Mouse (Mus musculus): Measurements from ENCODE around the gene Epha2. TPM values are rescaled to one million over a fixed set of nuclear protein-coding genes. Genes with fewer than 3 reads are reported as not detected.

Epha2 gene
- polyA plus RNA-seq, 1 experiment: 1.2 TPM

DNA sequence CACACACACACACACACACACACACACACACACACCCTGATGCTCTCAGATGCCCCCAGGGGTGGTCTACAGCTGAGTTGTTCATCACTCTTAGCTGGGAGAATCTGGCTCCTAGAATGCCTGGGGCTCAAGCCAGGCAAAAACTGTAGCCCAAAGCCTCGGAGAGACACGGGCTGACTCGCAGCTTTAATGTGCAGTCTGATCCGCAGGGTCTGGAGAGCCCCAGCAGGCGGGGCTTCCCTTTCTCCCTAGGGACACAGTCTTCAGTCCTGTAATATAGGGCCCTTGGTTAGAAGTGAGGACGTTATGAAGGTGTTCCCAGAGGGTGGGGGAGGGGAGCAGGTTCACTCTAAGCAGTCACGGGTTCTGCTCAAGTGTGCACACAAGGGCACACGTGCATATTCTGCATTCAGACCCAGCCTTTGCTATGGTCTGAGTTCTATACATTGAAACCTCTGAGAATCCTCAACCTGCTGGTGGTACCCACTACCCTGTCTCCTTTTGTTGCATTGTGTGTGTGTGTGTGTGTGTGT, 17.1 kb upstream of the Epha2 start:
- Histone ChIP-seq H3K27ac (ENCODE audit: insufficient read depth, low read length) (no peak overlapping the region), H3K4me1 (ENCODE audit: control insufficient read depth, insufficient read depth, low read length) (no peaks in the 10 kb centered on the region), H3K4me3 (ENCODE audit: insufficient read depth, low read length) (no peak overlapping the region)
- no peak for TF ChIP-seq POLR2A (IDR thresholded peaks at IDR 0.05; ENCODE audit: extremely low read depth, insufficient read depth, low read length)

DNA sequence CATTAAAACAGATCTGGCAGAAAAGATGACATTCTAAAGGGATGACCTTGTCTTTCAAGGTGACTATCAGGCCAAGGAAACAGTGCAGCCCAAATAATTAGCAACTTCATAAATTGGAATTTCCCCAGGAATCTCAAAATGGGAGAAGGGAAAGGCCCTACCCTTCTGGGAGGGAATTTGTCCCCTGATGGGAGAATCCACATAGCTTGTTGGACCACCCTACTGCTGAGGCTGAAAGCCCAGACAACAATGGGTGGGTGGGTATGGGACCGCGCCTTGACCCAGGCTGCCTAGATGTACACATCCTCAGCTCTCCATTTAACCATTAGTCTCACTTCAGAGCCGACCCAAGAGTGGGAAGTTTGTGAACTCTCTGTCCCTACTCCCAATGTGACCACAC, 16.6 kb upstream of the Epha2 start:
- Histone ChIP-seq H3K4me3 (ENCODE audit: insufficient read depth, low read length) (no peak overlapping the region), H3K27ac (ENCODE audit: insufficient read depth, low read length) (no peak overlapping the region), H3K4me1 (ENCODE audit: control insufficient read depth, insufficient read depth, low read length) (no peaks in the 10 kb centered on the region)
- TF ChIP-seq POLR2A (IDR thresholded peaks at IDR 0.05; ENCODE audit: extremely low read depth, insufficient read depth, low read length) (no peak), CTCF (IDR thresholded peaks at IDR 0.05; ENCODE audit: extremely low read depth, insufficient read depth, low read length) (no peak)

- no peak for TF ChIP-seq POLR2A (IDR thresholded peaks at IDR 0.05; ENCODE audit: extremely low read depth, insufficient read depth, low read length)
- TF ChIP-seq CTCF (IDR thresholded peaks at IDR 0.05; ENCODE audit: extremely low read depth, insufficient read depth, low read length): no peak
- Histone ChIP-seq H3K4me1 (ENCODE audit: control insufficient read depth, insufficient read depth, low read length) (no peaks in the 10 kb centered on the region), H3K27ac (ENCODE audit: insufficient read depth, low read length) (no peak overlapping the region), H3K4me3 (ENCODE audit: insufficient read depth, low read length) (no peak overlapping the region)
Measured at GRCm38 (mm10) chr4:141285128-141285527, 15.9 kb upstream of the Epha2 start.

GRCm38 (mm10) chr4:141286860-141287517, 14.1 kb upstream of the Epha2 start:
- no peak for TF ChIP-seq POLR2A (IDR thresholded peaks at IDR 0.05; ENCODE audit: extremely low read depth, insufficient read depth, low read length)
- no peak for TF ChIP-seq CTCF (IDR thresholded peaks at IDR 0.05; ENCODE audit: extremely low read depth, insufficient read depth, low read length)
- Histone ChIP-seq H3K27ac (ENCODE audit: insufficient read depth, low read length) (no peak overlapping the region), H3K4me1 (ENCODE audit: control insufficient read depth, insufficient read depth, low read length) (no peaks in the 10 kb centered on the region), H3K4me3 (ENCODE audit: insufficient read depth, low read length) (no peak overlapping the region)

- Histone ChIP-seq H3K27ac (ENCODE audit: insufficient read depth, low read length) (no peak overlapping the region), H3K4me3 (ENCODE audit: insufficient read depth, low read length) (no peak overlapping the region), H3K4me1 (ENCODE audit: control insufficient read depth, insufficient read depth, low read length) (no peaks in the 10 kb centered on the region)
- no peak for TF ChIP-seq POLR2A (IDR thresholded peaks at IDR 0.05; ENCODE audit: extremely low read depth, insufficient read depth, low read length)
- TF ChIP-seq CTCF (IDR thresholded peaks at IDR 0.05; ENCODE audit: extremely low read depth, insufficient read depth, low read length): no peak
Measured at GRCm38 (mm10) chr4:141287518-141288004, 13.5 kb upstream of the Epha2 start.

DNA sequence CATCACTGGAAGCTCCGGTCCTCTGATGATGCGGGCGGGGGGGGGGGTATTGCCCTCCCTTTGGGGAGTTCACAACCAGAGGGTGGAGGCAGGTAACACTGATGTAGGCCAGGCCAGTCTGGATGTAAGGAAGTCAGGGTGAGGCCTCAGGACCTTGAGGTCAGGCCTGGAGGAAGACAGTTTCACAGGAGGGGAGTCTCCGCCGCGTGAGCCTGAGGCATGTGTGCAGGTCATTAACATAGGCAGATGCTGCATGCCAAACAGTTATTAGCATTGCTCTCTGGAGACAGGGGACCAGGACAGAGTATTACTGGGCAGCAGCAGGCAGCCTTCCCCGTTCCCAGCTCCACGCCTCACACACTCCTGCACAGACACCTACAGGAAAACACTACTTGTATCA, 12.9 kb upstream of the Epha2 start:
- Histone ChIP-seq H3K4me3 (ENCODE audit: insufficient read depth, low read length) (no peak overlapping the region), H3K27ac (ENCODE audit: insufficient read depth, low read length) (no peak overlapping the region), H3K4me1 (ENCODE audit: control insufficient read depth, insufficient read depth, low read length) (no peaks in the 10 kb centered on the region)
- TF ChIP-seq POLR2A (IDR thresholded peaks at IDR 0.05; ENCODE audit: extremely low read depth, insufficient read depth, low read length): no peak
- no peak for TF ChIP-seq CTCF (IDR thresholded peaks at IDR 0.05; ENCODE audit: extremely low read depth, insufficient read depth, low read length)

DNA sequence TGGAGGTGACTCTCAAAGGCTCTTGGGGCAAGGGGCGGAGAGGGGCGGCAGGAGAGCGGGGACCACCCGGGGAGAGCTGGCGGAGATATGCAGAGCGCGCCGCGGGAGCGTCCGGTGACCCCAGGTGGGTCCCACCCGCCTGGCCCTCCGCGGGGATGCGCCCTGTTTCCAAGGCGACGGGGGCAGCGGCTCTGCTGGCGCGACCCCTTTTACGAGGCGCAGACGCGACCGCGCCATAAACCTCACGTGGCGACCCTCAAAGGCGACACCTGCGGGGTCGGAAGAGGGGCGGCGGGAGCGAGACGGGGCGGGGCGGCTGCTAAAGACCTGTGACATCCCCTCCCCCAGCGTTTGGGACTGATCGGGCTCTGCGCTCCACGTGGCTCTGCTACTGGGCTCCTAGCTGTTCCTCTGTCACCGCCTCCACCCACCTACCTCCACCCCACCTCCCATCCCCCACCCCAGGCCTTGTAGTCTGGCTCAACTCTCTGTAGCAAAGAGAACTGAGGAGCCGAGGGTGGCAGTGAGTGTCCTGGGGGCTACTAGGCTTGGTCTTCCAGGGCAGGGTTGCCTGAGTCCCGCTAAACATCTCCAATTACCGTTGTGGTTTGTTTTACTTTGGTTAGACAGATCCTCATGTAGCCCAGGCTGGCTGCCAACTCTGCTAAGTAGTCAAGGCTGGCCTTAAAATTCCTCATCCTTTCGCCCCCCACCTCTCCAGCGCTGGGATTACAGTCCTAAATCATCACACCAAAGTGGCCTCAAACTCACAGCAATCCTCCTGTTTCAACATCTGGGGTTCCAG, 9.3 kb upstream of the Epha2 start:
- H3K4me1 ChIP-seq (ENCODE audit: control insufficient read depth, insufficient read depth, low read length): no peaks in the 10 kb centered on the region
- TF ChIP-seq CTCF (IDR thresholded peaks at IDR 0.05; ENCODE audit: extremely low read depth, insufficient read depth, low read length) (no peak), POLR2A (IDR thresholded peaks at IDR 0.05; ENCODE audit: extremely low read depth, insufficient read depth, low read length) (no peak)
- H3K4me3 ChIP-seq (ENCODE audit: insufficient read depth, low read length): no peak overlapping the region
- H3K27ac ChIP-seq (ENCODE audit: insufficient read depth, low read length): no peak overlapping the region

- H3K27ac ChIP-seq (ENCODE audit: insufficient read depth, low read length): no peak overlapping the region
- no peak overlapping the region for H3K4me3 ChIP-seq (ENCODE audit: insufficient read depth, low read length)
- TF ChIP-seq POLR2A (IDR thresholded peaks at IDR 0.05; ENCODE audit: extremely low read depth, insufficient read depth, low read length) (no peak), CTCF (IDR thresholded peaks at IDR 0.05; ENCODE audit: extremely low read depth, insufficient read depth, low read length) (no peak)
- no peaks in the 10 kb centered on the region for H3K4me1 ChIP-seq (ENCODE audit: control insufficient read depth, insufficient read depth, low read length)
Measured at GRCm38 (mm10) chr4:141295774-141296186, 5.3 kb upstream of the Epha2 start.

GRCm38 (mm10) chr4:141297934-141298333, 3.1 kb upstream of the Epha2 start:
- no peak overlapping the region for H3K27ac ChIP-seq (ENCODE audit: insufficient read depth, low read length)
- no peak overlapping the region for H3K4me3 ChIP-seq (ENCODE audit: insufficient read depth, low read length)
- TF ChIP-seq POLR2A (IDR thresholded peaks at IDR 0.05; ENCODE audit: extremely low read depth, insufficient read depth, low read length) (no peak), CTCF (IDR thresholded peaks at IDR 0.05; ENCODE audit: extremely low read depth, insufficient read depth, low read length) (no peak)
- no peaks in the 10 kb centered on the region for H3K4me1 ChIP-seq (ENCODE audit: control insufficient read depth, insufficient read depth, low read length)

DNA sequence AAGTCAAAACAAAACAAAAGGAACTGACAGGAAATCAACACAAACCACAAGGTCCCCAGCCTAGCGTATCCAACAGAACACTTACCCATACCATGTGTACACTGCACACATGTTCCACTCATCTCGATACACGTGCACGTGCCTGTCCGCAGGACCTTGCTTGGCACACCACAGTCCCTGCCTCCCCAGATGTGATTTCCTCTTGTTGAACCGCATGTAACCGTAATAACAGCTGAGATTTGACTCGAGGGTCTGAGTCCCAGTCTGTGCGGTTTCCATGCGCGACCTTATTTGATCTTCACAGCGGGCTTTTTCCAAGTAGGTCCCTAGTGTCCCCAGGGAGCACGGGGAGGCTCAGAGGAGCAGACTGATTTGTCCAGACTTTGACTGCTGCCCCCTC, 1.7 kb upstream of the Epha2 start:
- no peaks in the 10 kb centered on the region for H3K4me1 ChIP-seq (ENCODE audit: control insufficient read depth, insufficient read depth, low read length)
- TF ChIP-seq CTCF (IDR thresholded peaks at IDR 0.05; ENCODE audit: extremely low read depth, insufficient read depth, low read length) (no peak), POLR2A (IDR thresholded peaks at IDR 0.05; ENCODE audit: extremely low read depth, insufficient read depth, low read length) (no peak)
- no peak overlapping the region for H3K4me3 ChIP-seq (ENCODE audit: insufficient read depth, low read length)
- H3K27ac ChIP-seq (ENCODE audit: insufficient read depth, low read length): no peak overlapping the region

All from cortical plate, adult 2 months (tissue).